Mouse (Mus musculus): ENCODE results near the gene Adat3. TPM values are rescaled to one million over a fixed set of nuclear protein-coding genes. Genes with fewer than 3 reads are reported as not detected.

Adat3 gene
- 6.0 and 6.9 TPM in 2 replicates for polyA plus RNA-seq (2015; fragmentation: Nextera tagmentation; extraction: Ambion mirVana)

- H3K9me3 ChIP-seq, result no peaks in the 10 kb centered on the region
- H3K4me1 ChIP-seq, result peaks cover 19% of the 10 kb centered on the region
- no peaks in the 10 kb centered on the region for H3K27me3 ChIP-seq (replicated peaks)
- peak within 1 kb of the TSS; percentile 50 for H3K9ac ChIP-seq
- peaks cover 13% of the 10 kb centered on the region; the same call in 1 of the 2 replicates for H3K36me3 ChIP-seq (replicated peaks)
- H3K4me2 ChIP-seq, result peak within 1 kb of the TSS; percentile 69
- peak within 1 kb of the TSS; percentile 90 for H3K27ac ChIP-seq
- WGBS, result under 1% methylated on average over 54 of the region's 54 CpGs
- peak; percentile 95 for ATAC-seq (replicated peaks)
- peak within 1 kb of the TSS; percentile 70 for H3K4me3 ChIP-seq
Observed at GRCm38 (mm10) chr10:80602698-80603325, at the start of gene Adat3, which contains the start of gene Scamp4. Gene Adat3 (plus strand): TSS chr10:80602880. Gene Scamp4 (plus strand): TSS chr10:80602872.

- no peak for ATAC-seq (replicated peaks)
Observed at GRCm38 (mm10) chr10:80553575-80553974, 49.1 kb upstream of the Adat3 start.

GRCm38 (mm10) chr10:80553997-80554396 is 48.7 kb upstream of the Adat3 start:
- Histone ChIP-seq H3K9ac (no peak overlapping the region), H3K36me3 (replicated peaks) (peaks cover 9% of the 10 kb centered on the region; the same call in 1 of the 2 replicates), H3K4me2 (no peak overlapping the region), H3K4me1 (peaks cover 19% of the 10 kb centered on the region), H3K27me3 (replicated peaks) (no peaks in the 10 kb centered on the region), H3K27ac (no peak overlapping the region), H3K4me3 (no peak overlapping the region), H3K9me3 (no peaks in the 10 kb centered on the region)
- ATAC-seq (replicated peaks), result no peak
- 88% methylated on average over 6 of the region's 6 CpGs for WGBS

More at GRCm38 (mm10) chr10:80553575-80553974, 49.1 kb upstream of the Adat3 start:
- Histone ChIP-seq H3K4me3 (no peak overlapping the region), H3K36me3 (replicated peaks) (peaks cover 9% of the 10 kb centered on the region; the same call in 1 of the 2 replicates), H3K9me3 (no peaks in the 10 kb centered on the region), H3K4me2 (no peak overlapping the region), H3K27ac (no peak overlapping the region), H3K4me1 (peaks cover 20% of the 10 kb centered on the region), H3K9ac (no peak overlapping the region), H3K27me3 (replicated peaks) (no peaks in the 10 kb centered on the region)
- WGBS, result 90% methylated on average over 8 of the region's 8 CpGs

GRCm38 (mm10) chr10:80557346-80557965 is 45.2 kb upstream of the Adat3 start:
- Histone ChIP-seq H3K4me2 (no peak overlapping the region), H3K4me1 (peaks cover 41% of the 10 kb centered on the region), H3K4me3 (no peak overlapping the region), H3K9me3 (no peaks in the 10 kb centered on the region), H3K27me3 (replicated peaks) (no peaks in the 10 kb centered on the region), H3K27ac (no peak overlapping the region), H3K36me3 (replicated peaks) (no peaks in the 10 kb centered on the region), H3K9ac (no peak overlapping the region)
- WGBS, result 32% methylated on average over 5 of the region's 5 CpGs
- ATAC-seq (replicated peaks), result no peak

DNA sequence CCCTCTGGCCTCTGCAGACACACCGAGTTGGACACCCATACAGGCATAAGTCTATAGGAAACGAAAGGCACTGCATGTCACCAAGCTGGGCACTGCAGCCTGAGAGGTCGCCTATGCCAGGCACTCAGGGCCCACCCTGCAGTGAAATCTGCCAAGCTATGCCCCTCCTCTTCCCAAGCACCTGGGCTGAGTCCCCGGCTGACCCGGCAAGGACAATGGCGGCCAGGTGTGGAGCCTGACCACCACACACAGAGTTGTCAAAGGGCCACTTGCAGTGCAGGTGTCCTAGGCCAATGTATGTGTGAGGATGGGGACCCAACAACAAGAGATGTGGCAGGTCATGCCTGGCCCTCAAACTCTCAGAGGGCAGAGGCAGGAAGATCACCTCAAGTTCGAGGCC is 43.2 kb upstream of the Adat3 start:
- H3K9ac ChIP-seq, result no peak overlapping the region

DNA sequence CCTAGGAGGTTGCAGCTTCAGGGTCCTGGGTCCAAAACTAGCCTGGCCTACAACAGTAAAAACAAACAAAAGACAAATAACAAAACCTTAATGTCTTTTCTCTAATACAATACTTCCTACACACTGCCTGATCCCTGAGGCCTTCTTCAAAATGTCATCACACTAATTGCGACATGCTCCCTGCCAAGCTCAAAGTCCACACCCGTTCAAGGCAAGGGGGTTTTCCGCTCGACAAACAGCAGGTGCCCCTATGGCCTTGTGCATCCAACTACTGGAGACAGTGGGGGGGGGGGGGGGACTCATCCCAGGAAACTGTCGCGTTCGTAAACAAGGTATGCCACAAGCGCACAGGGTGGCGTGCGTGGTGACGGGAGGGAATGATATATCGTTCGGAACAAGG is 42.1 kb upstream of the Adat3 start:
- Histone ChIP-seq H3K9ac (peak overlapping the region; percentile 89), H3K4me3 (peak overlapping the region; percentile 81), H3K36me3 (replicated peaks) (no peaks in the 10 kb centered on the region), H3K27ac (peak overlapping the region; percentile 89; the same call in 1 of the 2 replicates), H3K4me1 (peaks cover 48% of the 10 kb centered on the region), H3K27me3 (replicated peaks) (no peaks in the 10 kb centered on the region), H3K4me2 (peak overlapping the region; percentile 79), H3K9me3 (no peaks in the 10 kb centered on the region)
- no peak for ATAC-seq (replicated peaks)
- WGBS, result 2% methylated on average over 13 of the region's 13 CpGs

More for the DNA sequence above, 43.2 kb upstream of the Adat3 start:
- no peak for ATAC-seq (replicated peaks)
- H3K36me3 ChIP-seq (replicated peaks), result no peaks in the 10 kb centered on the region
- no peak overlapping the region for H3K27ac ChIP-seq
- no peaks in the 10 kb centered on the region for H3K9me3 ChIP-seq
- peaks cover 48% of the 10 kb centered on the region for H3K4me1 ChIP-seq
- no peaks in the 10 kb centered on the region for H3K27me3 ChIP-seq (replicated peaks)
- WGBS, result 87% methylated on average over 7 of the region's 7 CpGs
- no peak overlapping the region for H3K4me3 ChIP-seq
- no peak overlapping the region for H3K4me2 ChIP-seq

- Histone ChIP-seq H3K27ac (peak within 1 kb of the TSS; percentile 89), H3K4me1 (peaks cover 50% of the 10 kb centered on the region), H3K4me3 (peak within 1 kb of the TSS; percentile 81), H3K36me3 (replicated peaks) (no peaks in the 10 kb centered on the region), H3K9me3 (no peaks in the 10 kb centered on the region), H3K9ac (peak within 1 kb of the TSS; percentile 89), H3K27me3 (replicated peaks) (no peaks in the 10 kb centered on the region), H3K4me2 (peak within 1 kb of the TSS; percentile 79)
- under 1% methylated on average over 72 of the region's 72 CpGs for WGBS
- ATAC-seq (replicated peaks), result peak; percentile 86
Observed at GRCm38 (mm10) chr10:80561116-80561944, 41.4 kb upstream of the Adat3 start, which contains the start of gene Rexo1. Gene Rexo1 (minus strand): TSS chr10:80561560.

DNA sequence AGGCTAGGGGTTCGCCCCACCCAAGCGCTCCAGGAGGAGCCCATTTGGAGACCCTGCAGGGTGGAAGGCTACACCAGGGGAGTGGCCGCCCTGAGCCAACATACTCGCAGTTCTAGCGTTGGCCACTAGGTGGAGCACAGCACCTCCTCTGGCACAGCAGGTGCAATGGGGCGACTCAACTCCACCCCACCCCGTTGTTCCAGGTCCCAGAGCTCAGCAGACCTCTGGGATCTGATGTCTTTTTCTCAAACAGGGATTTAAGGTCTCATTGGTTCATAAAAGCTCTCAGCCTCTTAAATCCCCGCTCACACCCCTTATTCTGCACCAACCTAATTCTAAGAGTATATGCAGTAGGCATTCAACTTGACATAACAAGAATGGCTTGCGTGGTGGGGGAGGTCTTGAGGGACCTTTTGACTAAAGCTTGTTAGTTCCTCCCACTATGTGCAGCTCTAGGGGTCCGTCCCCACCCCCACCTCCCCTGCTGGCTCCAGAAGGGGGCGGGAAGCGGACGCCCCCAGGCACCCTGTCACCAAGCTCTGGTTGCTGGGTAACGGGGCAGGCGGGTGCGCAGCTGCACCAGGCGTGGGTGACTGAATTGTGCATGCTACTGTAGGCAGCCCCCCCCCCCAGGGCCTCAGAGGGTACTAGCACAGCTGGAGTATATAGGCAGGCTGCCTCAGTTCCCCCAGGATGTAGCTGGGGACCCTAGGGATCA is 36.1 kb upstream of the Adat3 start:
- Histone ChIP-seq H3K27me3 (replicated peaks) (no peaks in the 10 kb centered on the region), H3K9ac (no peak overlapping the region), H3K4me2 (peak overlapping the region; percentile 44), H3K4me3 (peak overlapping the region; percentile 11), H3K27ac (peak overlapping the region; percentile 78), H3K4me1 (peaks cover 36% of the 10 kb centered on the region), H3K9me3 (no peaks in the 10 kb centered on the region), H3K36me3 (replicated peaks) (no peaks in the 10 kb centered on the region)
- WGBS, result 13% methylated on average over 17 of the region's 17 CpGs
- ATAC-seq (replicated peaks), result peak; percentile 59

DNA sequence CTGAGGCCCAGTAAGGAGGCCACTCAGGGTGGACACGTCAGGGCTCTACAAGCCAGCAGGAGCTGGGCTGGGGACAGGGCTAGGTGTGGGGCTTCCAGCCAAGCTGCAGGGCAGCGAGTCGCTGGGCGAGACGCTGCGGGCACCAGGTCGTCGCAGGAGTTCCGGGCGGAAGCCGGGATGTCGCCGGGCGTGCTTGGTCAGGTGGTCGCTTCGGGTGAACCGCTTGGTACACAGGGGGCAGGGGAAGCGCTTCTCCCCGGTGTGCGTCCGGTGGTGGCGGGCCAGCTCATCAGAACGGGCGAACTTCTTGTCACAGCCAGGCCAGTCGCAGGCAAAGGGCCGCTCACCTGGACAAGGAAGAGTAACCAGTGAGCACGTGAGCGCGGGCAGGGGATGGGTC is 33.8 kb upstream of the Adat3 start:
- ATAC-seq (replicated peaks), result no peak
- H3K4me1 ChIP-seq, result peaks cover 34% of the 10 kb centered on the region
- no peak overlapping the region for H3K27ac ChIP-seq
- no peak overlapping the region for H3K4me3 ChIP-seq
- H3K9me3 ChIP-seq, result no peaks in the 10 kb centered on the region
- no peaks in the 10 kb centered on the region for H3K36me3 ChIP-seq (replicated peaks)
- H3K27me3 ChIP-seq (replicated peaks), result no peaks in the 10 kb centered on the region
- H3K9ac ChIP-seq, result no peak overlapping the region
- 96% methylated on average over 29 of the region's 29 CpGs for WGBS
- H3K4me2 ChIP-seq, result no peak overlapping the region

GRCm38 (mm10) chr10:80569664-80570066 is 33.0 kb upstream of the Adat3 start:
- no peak overlapping the region for H3K27ac ChIP-seq
- peaks cover 42% of the 10 kb centered on the region for H3K4me1 ChIP-seq
- no peak overlapping the region for H3K4me2 ChIP-seq
- H3K36me3 ChIP-seq (replicated peaks), result no peaks in the 10 kb centered on the region
- no peaks in the 10 kb centered on the region for H3K9me3 ChIP-seq
- no peak overlapping the region for H3K4me3 ChIP-seq
- WGBS, result 37% methylated on average over 10 of the region's 10 CpGs
- H3K9ac ChIP-seq, result no peak overlapping the region
- no peaks in the 10 kb centered on the region for H3K27me3 ChIP-seq (replicated peaks)
- no peak for ATAC-seq (replicated peaks)

DNA sequence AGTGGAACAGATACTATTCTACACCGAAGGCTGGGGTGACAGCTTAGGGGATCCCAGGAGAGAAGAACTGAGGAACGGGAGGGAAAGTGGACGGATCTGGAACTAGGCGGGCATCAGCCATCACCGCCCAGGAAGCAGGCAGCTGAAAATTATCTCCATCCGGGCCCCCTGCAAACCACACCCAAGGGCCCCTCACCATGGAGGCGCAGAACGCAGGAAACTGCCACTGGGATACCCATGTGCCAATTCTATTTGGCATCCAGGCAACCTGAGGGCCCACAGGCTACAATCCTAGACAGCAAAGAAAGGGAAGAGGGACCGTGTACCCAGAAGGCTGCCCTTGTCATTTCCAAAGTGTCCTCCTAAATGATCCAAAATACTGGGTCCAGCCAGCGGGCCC is 32.3 kb upstream of the Adat3 start:
- Histone ChIP-seq H3K4me1 (peaks cover 50% of the 10 kb centered on the region), H3K27ac (no peak overlapping the region), H3K9ac (peak overlapping the region; percentile 11; the same call in 1 of the 2 replicates), H3K4me3 (no peak overlapping the region), H3K9me3 (no peaks in the 10 kb centered on the region), H3K36me3 (replicated peaks) (no peaks in the 10 kb centered on the region), H3K4me2 (peak overlapping the region; percentile 36; the same call in 1 of the 2 replicates), H3K27me3 (replicated peaks) (no peaks in the 10 kb centered on the region)
- ATAC-seq (replicated peaks), result no peak
- WGBS, result 89% methylated on average over 10 of the region's 10 CpGs
